Mouse (Mus musculus) liver, embryonic 15.5 days (tissue): Measurements from ENCODE around the gene Gnmt. TPM values are rescaled to one million over a fixed set of nuclear protein-coding genes. Genes with fewer than 3 reads are reported as not detected.

Experiments
- ATAC-seq: fragments of 200-750 bp; cut with Nextera tagmentation; 2 replicates; pipeline ENCODE4 v1.8.0; 2017; ENCODE audit warnings: moderate number of reproducible peaks, mild to moderate bottlenecking, moderate library complexity; ENCODE audit not compliant: insufficient read depth
- H3K27ac ChIP-seq: fragments of 300-500 bp; sonication (generic); replicated peaks from 2 replicates; pipeline ENCODE4 v1.5.1; 2015; ENCODE audit warnings: mild to moderate bottlenecking, inconsistent platforms
- H3K27me3 ChIP-seq: fragments of 300-500 bp; sonication (generic); 2 replicates; pipeline ENCODE4 v1.6.1; 2015; ENCODE audit warnings: mild to moderate bottlenecking, inconsistent platforms
- H3K36me3 ChIP-seq: fragments of 300-500 bp; sonication (generic); replicated peaks from 2 replicates; pipeline ENCODE4 v1.6.1; 2015; ENCODE audit warnings: moderate library complexity, mild to moderate bottlenecking, inconsistent platforms
- H3K4me1 ChIP-seq: fragments of 300-500 bp; sonication (generic); replicated peaks from 2 replicates; pipeline ENCODE4 v1.6.1; 2015; ENCODE audit warnings: inconsistent platforms
- H3K4me2 ChIP-seq: fragments of 300-500 bp; sonication (generic); 2 replicates; pipeline ENCODE4 v1.6.1; 2015; ENCODE audit warnings: moderate library complexity, mild to moderate bottlenecking, inconsistent platforms
- H3K4me3 ChIP-seq: fragments of 300-500 bp; sonication (generic); replicated peaks from 2 replicates; pipeline ENCODE4 v1.5.1; 2015; ENCODE audit warnings: mild to moderate bottlenecking, inconsistent platforms
- H3K9ac ChIP-seq: fragments of 300-500 bp; sonication (generic); 2 replicates; pipeline ENCODE4 v1.6.1; 2015; ENCODE audit warnings: moderate library complexity, mild to moderate bottlenecking, inconsistent platforms
- H3K9me3 ChIP-seq: fragments of 300-500 bp; sonication (generic); replicated peaks from 2 replicates; pipeline ENCODE4 v1.6.1; 2016; ENCODE audit warnings: inconsistent platforms
- WGBS: fragments of 180-500 bp; shearing (Covaris S2); methylation state at CpG from one replicate; pipeline ENCODE4 v1.1.7; 2015; ENCODE audit warnings: mixed read lengths; ENCODE audit not compliant: insufficient replicate concordance; 5-methylcytosine and 5-hydroxymethylcytosine counted together
- polyA plus RNA-seq: library from polyadenylated mRNA; unstranded; fragments of >200 nt; fragmentation: Nextera tagmentation; extraction: Ambion mirVana; gene quantifications from 2 replicates; pipeline ENCODE4 v1.2.1, GENCODE M21; 2015

The Gnmt gene
- polyA plus RNA-seq, 1 experiment from 2014 or later, result 59.8 TPM

GRCm38 (mm10) chr17:46741305-46741704 lies 12.3 kb upstream of the Gnmt start:
- Histone ChIP-seq H3K27ac (0 out of 2 replicates have a peak overlapping the region, but pooled peaks have one; percentile 38), H3K9me3 (no peaks in the 10 kb centered on the region), H3K27me3 (no peaks in the 10 kb centered on the region), H3K36me3 (peaks cover 48% of the 10 kb centered on the region), H3K9ac (no peak overlapping the region), H3K4me1 (peaks cover 11% of the 10 kb centered on the region), H3K4me2 (no peak overlapping the region), H3K4me3 (no peak overlapping the region)
- WGBS, result 69% methylated on average over 6 of the region's 6 CpGs
- peak; percentile 58; the same call in 1 of the 2 replicates for ATAC-seq

- Histone ChIP-seq H3K36me3 (peaks cover 17% of the 10 kb centered on the region; the same call in 1 of the 2 replicates), H3K4me2 (no peak overlapping the region), H3K4me3 (no peak overlapping the region), H3K4me1 (peaks cover 23% of the 10 kb centered on the region), H3K9me3 (no peaks in the 10 kb centered on the region), H3K27ac (peak overlapping the region; percentile 71), H3K9ac (no peak overlapping the region), H3K27me3 (no peaks in the 10 kb centered on the region)
- WGBS, result 47% methylated on average over 10 of the region's 10 CpGs
- ATAC-seq, result no peak
These were observed 7.2 kb upstream of the Gnmt start for GRCm38 (mm10) chr17:46736160-46736559.

GRCm38 (mm10) chr17:46735287-46735686 lies 6.3 kb upstream of the Gnmt start:
- Histone ChIP-seq H3K27me3 (no peaks in the 10 kb centered on the region), H3K27ac (peak overlapping the region; percentile 71), H3K9me3 (no peaks in the 10 kb centered on the region), H3K36me3 (peaks cover 15% of the 10 kb centered on the region; the same call in 1 of the 2 replicates), H3K9ac (no peak overlapping the region), H3K4me1 (peaks cover 22% of the 10 kb centered on the region; the same call in 1 of the 2 replicates), H3K4me3 (no peak overlapping the region), H3K4me2 (peak overlapping the region; percentile 2; the same call in 1 of the 2 replicates)
- peak; percentile 78 for ATAC-seq
- WGBS, result 64% methylated on average over 7 of the region's 7 CpGs

GRCm38 (mm10) chr17:46734055-46734454 lies 5.1 kb upstream of the Gnmt start:
- Histone ChIP-seq H3K27ac (peak overlapping the region; percentile 71; the same call in 1 of the 2 replicates), H3K4me1 (peaks cover 24% of the 10 kb centered on the region; the same call in 1 of the 2 replicates), H3K36me3 (peaks cover 15% of the 10 kb centered on the region; the same call in 1 of the 2 replicates), H3K9me3 (no peaks in the 10 kb centered on the region), H3K9ac (no peak overlapping the region), H3K27me3 (peaks cover under 1% of the 10 kb centered on the region), H3K4me3 (no peak overlapping the region), H3K4me2 (no peak overlapping the region)
- ATAC-seq, result no peak
- WGBS, result 70% methylated on average over 3 of the region's 3 CpGs

GRCm38 (mm10) chr17:46728496-46728895 lies 472 bp downstream of the Gnmt start:
- Histone ChIP-seq H3K9ac (peak overlapping the region; percentile 30; the same call in 1 of the 2 replicates), H3K4me1 (peaks cover 16% of the 10 kb centered on the region; the same call in 1 of the 2 replicates), H3K9me3 (no peaks in the 10 kb centered on the region), H3K36me3 (peaks cover 20% of the 10 kb centered on the region), H3K4me3 (peak overlapping the region; percentile 49), H3K4me2 (peak overlapping the region; percentile 44), H3K27me3 (peaks cover 11% of the 10 kb centered on the region), H3K27ac (peak overlapping the region; percentile 41; the same call in 1 of the 2 replicates)
- WGBS, result 52% methylated on average over 11 of the region's 11 CpGs
- peak; percentile 26 for ATAC-seq

- Histone ChIP-seq H3K4me2 (peak overlapping the region; percentile 44), H3K4me1 (peaks cover 14% of the 10 kb centered on the region; the same call in 1 of the 2 replicates), H3K9me3 (no peaks in the 10 kb centered on the region), H3K9ac (no peak overlapping the region), H3K27ac (peak overlapping the region; percentile 41; the same call in 1 of the 2 replicates), H3K4me3 (peak overlapping the region; percentile 49), H3K36me3 (peaks cover 20% of the 10 kb centered on the region), H3K27me3 (peaks cover 11% of the 10 kb centered on the region)
- WGBS, result 34% methylated on average over 6 of the region's 6 CpGs
- ATAC-seq, result no peak
These were observed 947 bp downstream of the Gnmt start for GRCm38 (mm10) chr17:46728021-46728420.

GRCm38 (mm10) chr17:46727271-46727670 lies 1.7 kb downstream of the Gnmt start:
- H3K27me3 ChIP-seq, result peaks cover 11% of the 10 kb centered on the region
- H3K4me1 ChIP-seq, result peaks cover 14% of the 10 kb centered on the region; the same call in 1 of the 2 replicates
- peaks cover 22% of the 10 kb centered on the region for H3K36me3 ChIP-seq
- no peak overlapping the region for H3K27ac ChIP-seq
- 79% methylated on average over 11 of the region's 11 CpGs for WGBS
- H3K4me2 ChIP-seq, result no peak overlapping the region
- H3K9ac ChIP-seq, result no peak overlapping the region
- H3K9me3 ChIP-seq, result no peaks in the 10 kb centered on the region
- H3K4me3 ChIP-seq, result no peak overlapping the region
- ATAC-seq, result no peak

- no peak for ATAC-seq
- H3K36me3 ChIP-seq, result peaks cover 29% of the 10 kb centered on the region
- no peak overlapping the region for H3K9ac ChIP-seq
- H3K27me3 ChIP-seq, result peaks cover 11% of the 10 kb centered on the region
- no peak overlapping the region for H3K4me3 ChIP-seq
- H3K27ac ChIP-seq, result no peak overlapping the region
- no peak overlapping the region for H3K4me2 ChIP-seq
- no peaks in the 10 kb centered on the region for H3K9me3 ChIP-seq
- H3K4me1 ChIP-seq, result peaks cover 14% of the 10 kb centered on the region; the same call in 1 of the 2 replicates
- WGBS, result 77% methylated on average over 26 of the region's 26 CpGs
These were observed 3.0 kb downstream of the Gnmt start for GRCm38 (mm10) chr17:46725731-46726645.

GRCm38 (mm10) chr17:46725273-46725672 lies 3.7 kb downstream of the Gnmt start:
- Histone ChIP-seq H3K9ac (no peak overlapping the region), H3K27me3 (peaks cover 11% of the 10 kb centered on the region), H3K27ac (no peak overlapping the region), H3K4me2 (no peak overlapping the region), H3K4me1 (peaks cover 14% of the 10 kb centered on the region; the same call in 1 of the 2 replicates), H3K9me3 (no peaks in the 10 kb centered on the region), H3K4me3 (no peak overlapping the region), H3K36me3 (peaks cover 32% of the 10 kb centered on the region)
- no peak for ATAC-seq
- 61% methylated on average over 9 of the region's 9 CpGs for WGBS

- Histone ChIP-seq H3K36me3 (peaks cover 32% of the 10 kb centered on the region), H3K4me1 (peaks cover 14% of the 10 kb centered on the region; the same call in 1 of the 2 replicates), H3K27me3 (peaks cover 11% of the 10 kb centered on the region), H3K4me3 (no peak overlapping the region), H3K9ac (no peak overlapping the region), H3K4me2 (no peak overlapping the region), H3K27ac (no peak overlapping the region), H3K9me3 (no peaks in the 10 kb centered on the region)
- 78% methylated on average over 20 of the region's 20 CpGs for WGBS
- ATAC-seq, result no peak
These were observed 4.4 kb downstream of the Gnmt start for GRCm38 (mm10) chr17:46724477-46725084.

GRCm38 (mm10) chr17:46721077-46721476 lies 7.9 kb downstream of the Gnmt start:
- H3K9me3 ChIP-seq, result no peaks in the 10 kb centered on the region
- peaks cover 42% of the 10 kb centered on the region for H3K36me3 ChIP-seq
- no peak overlapping the region for H3K4me3 ChIP-seq
- H3K4me2 ChIP-seq, result no peak overlapping the region
- no peaks in the 10 kb centered on the region for H3K27me3 ChIP-seq
- no peak for ATAC-seq
- no peak overlapping the region for H3K9ac ChIP-seq
- no peak overlapping the region for H3K27ac ChIP-seq
- WGBS, result 80% methylated on average over 7 of the region's 7 CpGs
- H3K4me1 ChIP-seq, result peaks cover under 1% of the 10 kb centered on the region; the same call in 1 of the 2 replicates
